Mouse (Mus musculus): ENCODE data around the gene Zfp358.

Zfp358 gene

GRCm38 (mm10) chr8:3499751-3500150 is 6.8 kb downstream of the Zfp358 start:
- no peak for DNase-seq (ENCODE audit: low read depth, low spot score)

- DNase-seq (ENCODE audit: low read depth, low spot score) = peak; percentile 96
Measured at GRCm38 (mm10) chr8:3500235-3501090, 7.5 kb downstream of the Zfp358 start, which contains the start of gene Mcoln1. Mcoln1 (plus strand) TSS chr8:3500457.

- no peak for DNase-seq (ENCODE audit: low read depth, low spot score)
Measured at GRCm38 (mm10) chr8:3502217-3502616, 9.3 kb downstream of the Zfp358 start.

GRCm38 (mm10) chr8:3507979-3508754 is 15.2 kb downstream of the Zfp358 start:
- no peak for DNase-seq (ENCODE audit: low read depth, low spot score)

GRCm38 (mm10) chr8:3514681-3515247 is 21.8 kb downstream of the Zfp358 start:
- no peak for DNase-seq (ENCODE audit: low read depth, low spot score)

GRCm38 (mm10) chr8:3515260-3515671 is 22.3 kb downstream of the Zfp358 start, which contains the start of gene Pnpla6:
Pnpla6 (plus strand) TSS chr8:3515384.
- peak; percentile 83 for DNase-seq (ENCODE audit: low read depth, low spot score)

GRCm38 (mm10) chr8:3515771-3516417 is 23.0 kb downstream of the Zfp358 start:
- peak; percentile 57 for DNase-seq (ENCODE audit: low read depth, low spot score)

- peak; percentile 91 for DNase-seq (ENCODE audit: low read depth, low spot score)
Measured at GRCm38 (mm10) chr8:3516450-3517116, 23.6 kb downstream of the Zfp358 start.

GRCm38 (mm10) chr8:3517117-3517495 is 24.2 kb downstream of the Zfp358 start:
- DNase-seq (ENCODE audit: low read depth, low spot score) = no peak

GRCm38 (mm10) chr8:3522007-3522697 is 29.2 kb downstream of the Zfp358 start:
- DNase-seq (ENCODE audit: low read depth, low spot score) = no peak

GRCm38 (mm10) chr8:3530816-3531215 is 37.9 kb downstream of the Zfp358 start:
- DNase-seq (ENCODE audit: low read depth, low spot score) = no peak

- DNase-seq (ENCODE audit: low read depth, low spot score) = no peak
Measured at GRCm38 (mm10) chr8:3531936-3532335, 39.0 kb downstream of the Zfp358 start.

- peak; percentile 29 for DNase-seq (ENCODE audit: low read depth, low spot score)
Measured at GRCm38 (mm10) chr8:3536053-3536841, 43.3 kb downstream of the Zfp358 start.

GRCm38 (mm10) chr8:3536940-3537339 is 44.0 kb downstream of the Zfp358 start:
- no peak for DNase-seq (ENCODE audit: low read depth, low spot score)

- no peak for DNase-seq (ENCODE audit: low read depth, low spot score)
Measured at GRCm38 (mm10) chr8:3537666-3538065, 44.7 kb downstream of the Zfp358 start.

- no peak for DNase-seq (ENCODE audit: low read depth, low spot score)
Measured at GRCm38 (mm10) chr8:3539146-3539545, 46.2 kb downstream of the Zfp358 start.

- no peak for DNase-seq (ENCODE audit: low read depth, low spot score)
Measured at GRCm38 (mm10) chr8:3540076-3540475, 47.1 kb downstream of the Zfp358 start.

- DNase-seq (ENCODE audit: low read depth, low spot score) = no peak
Measured at GRCm38 (mm10) chr8:3546511-3546910, 53.6 kb downstream of the Zfp358 start.
